Mouse (Mus musculus): ENCODE measurements around the gene Mettl26.

The Mettl26 gene

GRCm38 (mm10) chr17:25874721-25875170 is at the start of gene Mettl26:
Mettl26 (plus strand) TSS chr17:25875074.
- peak; percentile 84 for DNase-seq (ENCODE audit: low read depth, low spot score)

- DNase-seq (ENCODE audit: low read depth, low spot score) = no peak
Observed at GRCm38 (mm10) chr17:25825311-25825710, 49.6 kb upstream of the Mettl26 start.

- DNase-seq (ENCODE audit: low read depth, low spot score) = no peak
Observed at GRCm38 (mm10) chr17:25825984-25826570, 48.8 kb upstream of the Mettl26 start.

- DNase-seq (ENCODE audit: low read depth, low spot score) = no peak
Observed at GRCm38 (mm10) chr17:25827011-25827410, 47.9 kb upstream of the Mettl26 start.

- no peak for DNase-seq (ENCODE audit: low read depth, low spot score)
Observed at GRCm38 (mm10) chr17:25827546-25828222, 47.2 kb upstream of the Mettl26 start.

GRCm38 (mm10) chr17:25828223-25828594 is 46.7 kb upstream of the Mettl26 start:
- no peak for DNase-seq (ENCODE audit: low read depth, low spot score)

GRCm38 (mm10) chr17:25828712-25829557 is 45.9 kb upstream of the Mettl26 start, which contains the start of gene Jmjd8:
Jmjd8 (plus strand) TSS chr17:25828867.
- peak; percentile 67 for DNase-seq (ENCODE audit: low read depth, low spot score)

- no peak for DNase-seq (ENCODE audit: low read depth, low spot score)
Observed at GRCm38 (mm10) chr17:25829558-25830017, 45.3 kb upstream of the Mettl26 start.

- no peak for DNase-seq (ENCODE audit: low read depth, low spot score)
Observed at GRCm38 (mm10) chr17:25830200-25830753, 44.6 kb upstream of the Mettl26 start.

GRCm38 (mm10) chr17:25830806-25831431 is 44.0 kb upstream of the Mettl26 start:
- no peak for DNase-seq (ENCODE audit: low read depth, low spot score)

GRCm38 (mm10) chr17:25831451-25832281 is 43.2 kb upstream of the Mettl26 start:
- DNase-seq (ENCODE audit: low read depth, low spot score) = no peak

- DNase-seq (ENCODE audit: low read depth, low spot score) = peak; percentile 98
Observed at GRCm38 (mm10) chr17:25832436-25833290, 42.2 kb upstream of the Mettl26 start.

GRCm38 (mm10) chr17:25833291-25833663 is 41.6 kb upstream of the Mettl26 start, which contains the start of gene Stub1:
Stub1 (minus strand) TSS chr17:25833404.
- DNase-seq (ENCODE audit: low read depth, low spot score) = no peak

GRCm38 (mm10) chr17:25833961-25834594 is 40.8 kb upstream of the Mettl26 start:
- DNase-seq (ENCODE audit: low read depth, low spot score) = no peak

GRCm38 (mm10) chr17:25834595-25835222 is 40.2 kb upstream of the Mettl26 start:
- no peak for DNase-seq (ENCODE audit: low read depth, low spot score)

GRCm38 (mm10) chr17:25835301-25835700 is 39.6 kb upstream of the Mettl26 start:
- no peak for DNase-seq (ENCODE audit: low read depth, low spot score)

- no peak for DNase-seq (ENCODE audit: low read depth, low spot score)
Observed at GRCm38 (mm10) chr17:25835816-25836215, 39.1 kb upstream of the Mettl26 start.

- no peak for DNase-seq (ENCODE audit: low read depth, low spot score)
Observed at GRCm38 (mm10) chr17:25836397-25837075, 38.3 kb upstream of the Mettl26 start.

Measured in retina, postnatal 7 days (tissue).